Mouse (Mus musculus): ENCODE measurements at regions not wholly inside any gene's neighbourhood (a gene's known extent, or its start where the extent isn't known, plus 50 kb on each side); places are given as distances from the start of the nearest gene placed in this dataset.

DNA sequence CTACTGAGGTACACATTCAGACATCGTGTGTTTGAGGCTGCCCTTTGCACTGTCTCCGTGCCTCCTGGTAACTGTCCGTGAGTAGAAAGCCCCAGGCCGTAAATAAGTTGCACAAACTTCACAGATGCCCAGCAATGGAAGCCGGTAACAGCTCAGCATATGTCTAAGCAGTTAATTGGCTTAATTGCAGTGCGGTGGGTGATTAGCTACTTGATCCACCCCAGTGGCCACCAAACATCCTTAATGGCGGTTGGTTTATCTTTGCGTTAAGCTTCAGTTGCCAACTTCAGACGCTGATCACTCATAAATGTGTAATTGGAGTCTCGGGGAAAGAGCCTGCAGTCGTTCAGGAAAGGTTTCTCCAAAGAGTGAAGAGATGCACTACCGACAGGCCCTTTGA is 135.3 kb downstream of the Gm26897 start:
- 0 out of 2 replicates have a peak, but pooled peaks cover 3% of the 10 kb centered on the region for H3K4me1 ChIP-seq (replicated peaks)
- H3K4me3 ChIP-seq (replicated peaks): no peak overlapping the region
- H3K9me3 ChIP-seq: peaks cover 24% of the 10 kb centered on the region
- no peak overlapping the region for H3K9ac ChIP-seq (replicated peaks)
- no peak overlapping the region for H3K27ac ChIP-seq
- 81% methylated on average over 12 of the region's 12 CpGs for WGBS
- 0 out of 2 replicates have a peak, but pooled peaks cover 5% of the 10 kb centered on the region for H3K27me3 ChIP-seq
- no peak for ATAC-seq
- no peak overlapping the region for H3K4me2 ChIP-seq (replicated peaks)
- H3K36me3 ChIP-seq: no peaks in the 10 kb centered on the region

DNA sequence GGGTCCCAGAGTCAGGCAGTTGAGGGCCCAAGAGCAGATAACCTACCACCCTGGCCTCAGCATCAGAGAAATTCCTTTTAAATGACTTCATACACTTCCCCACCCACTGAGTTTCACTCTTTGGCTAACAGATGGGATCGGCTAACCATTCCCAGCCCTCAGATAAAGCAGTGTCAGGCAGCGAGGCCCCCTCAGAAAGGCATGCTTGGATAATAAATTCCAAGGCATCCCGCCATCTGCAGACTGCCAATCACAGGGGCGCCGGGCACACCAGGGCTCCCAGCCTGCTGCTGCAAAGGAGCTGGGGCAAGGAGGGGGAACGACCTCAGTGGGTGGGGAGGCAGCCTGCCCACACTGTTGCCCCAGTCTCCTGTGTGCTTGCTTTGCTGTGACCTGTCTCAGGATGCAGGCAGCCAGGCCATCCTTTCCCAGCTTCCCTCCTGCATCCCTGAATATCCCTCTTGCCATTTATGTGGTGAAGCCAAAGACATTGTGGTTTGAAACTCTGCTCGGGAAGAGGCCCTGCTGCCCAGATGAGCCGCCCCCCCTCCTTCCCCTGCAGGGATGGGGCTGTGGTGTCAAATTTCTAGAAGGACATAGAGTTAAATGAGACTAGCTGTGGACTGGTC is 143.6 kb downstream of the Gm26897 start:
- H3K27me3 ChIP-seq: no peaks in the 10 kb centered on the region
- no peaks in the 10 kb centered on the region for H3K36me3 ChIP-seq
- WGBS: 2% methylated on average over 8 of the region's 8 CpGs
- peaks cover 14% of the 10 kb centered on the region for H3K4me1 ChIP-seq (replicated peaks)
- peak; percentile 41; the same call in 1 of the 2 replicates for ATAC-seq
- H3K9ac ChIP-seq (replicated peaks): no peak overlapping the region
- peaks cover 8% of the 10 kb centered on the region; the same call in 1 of the 2 replicates for H3K9me3 ChIP-seq
- no peak overlapping the region for H3K4me3 ChIP-seq (replicated peaks)
- no peak overlapping the region for H3K27ac ChIP-seq
- no peak overlapping the region for H3K4me2 ChIP-seq (replicated peaks)

DNA sequence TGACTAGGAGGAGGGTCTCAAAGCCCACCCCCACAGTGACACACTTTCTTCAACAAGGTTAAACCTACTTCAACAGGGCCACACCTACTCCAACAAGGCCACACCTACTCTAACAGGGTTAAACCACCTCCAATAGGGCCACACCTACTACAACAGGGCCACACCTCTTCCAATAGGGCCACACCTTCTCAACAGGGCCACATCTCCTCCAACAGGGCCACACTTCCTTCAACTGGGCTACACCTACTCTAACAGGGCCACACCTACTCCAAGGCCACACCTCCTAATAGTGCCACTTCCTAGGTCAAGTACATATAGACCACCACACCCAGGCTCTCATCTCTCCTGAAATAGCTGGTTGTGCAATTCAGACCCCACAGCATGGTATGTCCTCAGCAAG is 145.3 kb downstream of the Gm26897 start:
- H3K4me1 ChIP-seq (replicated peaks): peaks cover 14% of the 10 kb centered on the region
- H3K9me3 ChIP-seq: no peaks in the 10 kb centered on the region
- no peaks in the 10 kb centered on the region for H3K27me3 ChIP-seq
- no peak overlapping the region for H3K27ac ChIP-seq
- no peak overlapping the region for H3K4me3 ChIP-seq (replicated peaks)
- H3K9ac ChIP-seq (replicated peaks): no peak overlapping the region
- H3K4me2 ChIP-seq (replicated peaks): no peak overlapping the region
- ATAC-seq: no peak
- H3K36me3 ChIP-seq: no peaks in the 10 kb centered on the region

DNA sequence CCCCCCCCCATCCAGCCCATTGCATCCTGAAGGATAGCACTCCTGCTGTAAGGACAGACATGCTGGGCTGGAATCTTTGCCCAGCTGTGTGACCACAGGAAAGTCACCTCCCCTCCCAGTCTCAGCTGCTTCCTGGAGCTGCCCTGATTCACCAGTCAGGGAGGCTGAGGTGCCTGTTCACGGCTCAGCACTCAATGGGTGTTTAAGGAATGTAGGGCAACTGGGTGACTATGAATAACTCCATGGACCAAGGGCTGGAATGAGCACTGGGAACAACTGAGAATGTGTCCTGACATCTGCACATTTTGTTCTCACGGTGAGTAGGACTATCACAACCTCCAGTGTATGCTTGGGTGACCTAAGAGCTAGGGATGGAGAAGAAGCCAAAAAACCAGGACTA is 146.5 kb downstream of the Gm26897 start:
- ATAC-seq: no peak

DNA sequence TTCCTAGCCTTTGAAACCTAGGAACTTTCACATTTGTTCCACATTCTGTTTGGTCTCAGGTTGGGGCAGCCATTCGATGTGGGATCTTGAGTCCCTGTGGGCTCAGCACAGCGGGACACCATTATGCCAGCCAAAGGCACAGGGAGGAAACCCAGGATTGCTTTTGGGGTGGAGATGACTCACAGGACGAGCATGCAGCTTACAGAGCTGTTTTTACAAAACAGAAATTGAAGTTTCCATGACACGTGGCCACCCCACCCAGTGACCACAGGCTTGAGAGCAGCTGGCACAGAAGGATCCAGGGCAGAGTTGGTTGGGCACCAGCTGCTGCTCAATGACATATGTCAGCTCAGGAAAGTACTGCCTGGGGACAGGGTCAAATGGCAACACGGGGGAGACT is 147.8 kb downstream of the Gm26897 start:
- Histone ChIP-seq H3K4me2 (replicated peaks) (no peak overlapping the region), H3K27me3 (peaks cover 5% of the 10 kb centered on the region; the same call in 1 of the 2 replicates), H3K27ac (no peak overlapping the region), H3K36me3 (no peaks in the 10 kb centered on the region), H3K9ac (replicated peaks) (no peak overlapping the region), H3K4me1 (replicated peaks) (peaks cover 20% of the 10 kb centered on the region), H3K4me3 (replicated peaks) (no peak overlapping the region), H3K9me3 (no peaks in the 10 kb centered on the region)
- 39% methylated on average over 5 of the region's 5 CpGs for WGBS
- ATAC-seq: no peak

More for the DNA sequence above, 146.5 kb downstream of the Gm26897 start:
- no peak overlapping the region for H3K27ac ChIP-seq
- peaks cover 14% of the 10 kb centered on the region for H3K4me1 ChIP-seq (replicated peaks)
- H3K4me2 ChIP-seq (replicated peaks): no peak overlapping the region
- WGBS: 74% methylated on average over 2 of the region's 2 CpGs
- no peaks in the 10 kb centered on the region for H3K9me3 ChIP-seq
- no peaks in the 10 kb centered on the region for H3K27me3 ChIP-seq
- H3K9ac ChIP-seq (replicated peaks): no peak overlapping the region
- no peak overlapping the region for H3K4me3 ChIP-seq (replicated peaks)
- H3K36me3 ChIP-seq: no peaks in the 10 kb centered on the region

DNA sequence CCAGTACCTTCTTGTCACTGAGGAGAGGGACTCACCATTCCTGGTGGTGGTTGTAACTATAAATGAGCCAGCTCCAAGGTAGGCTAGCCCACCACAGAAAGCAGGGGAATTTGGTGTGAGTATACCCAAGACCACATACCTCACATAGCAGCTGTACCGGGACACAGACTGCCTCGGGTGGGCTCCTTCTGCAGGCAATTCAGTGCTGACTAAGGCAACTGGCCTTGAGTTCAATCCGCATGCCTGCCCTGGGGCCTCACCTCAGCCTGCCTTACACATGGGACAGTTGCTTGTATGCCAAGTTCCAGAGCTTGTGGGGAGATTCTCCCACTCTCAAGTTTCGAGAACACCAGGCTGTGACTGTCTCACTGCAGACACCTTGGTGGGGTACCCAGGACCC is 153.6 kb downstream of the Gm26897 start:
- WGBS: 76% methylated on average over 4 of the region's 4 CpGs
- no peaks in the 10 kb centered on the region for H3K36me3 ChIP-seq
- ATAC-seq: no peak
- H3K4me2 ChIP-seq (replicated peaks): no peak overlapping the region
- peaks cover 13% of the 10 kb centered on the region for H3K27me3 ChIP-seq
- H3K9ac ChIP-seq (replicated peaks): no peak overlapping the region
- H3K9me3 ChIP-seq: no peaks in the 10 kb centered on the region
- no peak overlapping the region for H3K4me3 ChIP-seq (replicated peaks)
- H3K4me1 ChIP-seq (replicated peaks): peaks cover 19% of the 10 kb centered on the region
- no peak overlapping the region for H3K27ac ChIP-seq

DNA sequence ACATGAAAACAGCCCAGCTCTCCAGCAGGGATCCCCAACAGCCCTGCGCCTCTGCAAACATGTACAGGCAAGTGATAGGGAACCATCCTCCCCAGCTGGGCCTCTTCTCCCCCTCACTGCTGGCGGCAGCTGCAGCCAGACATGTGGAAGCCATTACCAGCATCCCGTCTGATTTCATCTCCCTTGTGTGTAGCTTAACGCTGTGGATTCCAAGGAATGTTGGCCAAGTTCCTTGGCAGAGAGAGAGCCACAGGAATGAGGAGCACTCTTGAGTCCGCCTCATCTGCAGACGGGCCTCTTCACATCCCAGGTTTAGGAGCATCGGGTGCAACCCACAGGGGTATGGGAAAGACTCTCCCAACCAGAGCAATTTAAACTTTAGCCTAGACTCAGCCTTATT is 157.1 kb downstream of the Gm26897 start:
- no peak overlapping the region for H3K4me3 ChIP-seq (replicated peaks)
- no peak overlapping the region for H3K27ac ChIP-seq
- H3K9me3 ChIP-seq: no peaks in the 10 kb centered on the region
- H3K4me2 ChIP-seq (replicated peaks): no peak overlapping the region
- H3K9ac ChIP-seq (replicated peaks): no peak overlapping the region
- H3K4me1 ChIP-seq (replicated peaks): peaks cover 38% of the 10 kb centered on the region
- H3K36me3 ChIP-seq: no peaks in the 10 kb centered on the region
- no peak for ATAC-seq
- peaks cover 11% of the 10 kb centered on the region for H3K27me3 ChIP-seq
- WGBS: 67% methylated on average over 7 of the region's 7 CpGs

DNA sequence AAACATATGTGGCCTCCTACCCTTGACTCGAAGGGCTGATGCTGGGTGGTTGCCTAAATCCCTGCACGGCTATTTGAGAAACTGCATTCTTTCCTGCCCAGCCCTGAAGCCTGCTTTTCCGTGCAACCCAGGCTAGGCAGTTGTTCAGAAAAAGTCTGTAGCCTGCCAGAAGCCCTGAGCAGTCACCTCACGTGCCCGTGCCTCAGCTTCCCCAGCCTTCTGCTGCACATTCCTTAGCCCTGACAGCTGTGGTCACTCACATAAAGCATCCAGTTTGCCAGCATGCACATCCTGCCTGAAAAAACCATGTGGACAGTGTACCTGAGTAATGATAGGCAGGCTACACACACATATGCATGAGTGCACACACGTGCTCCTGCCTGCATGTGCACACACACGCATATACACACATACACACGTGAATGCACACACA is 157.6 kb downstream of the Gm26897 start:
- Histone ChIP-seq H3K4me2 (replicated peaks) (no peak overlapping the region), H3K9me3 (no peaks in the 10 kb centered on the region), H3K9ac (replicated peaks) (no peak overlapping the region), H3K27ac (no peak overlapping the region), H3K4me1 (replicated peaks) (peaks cover 34% of the 10 kb centered on the region), H3K36me3 (no peaks in the 10 kb centered on the region), H3K27me3 (peaks cover 9% of the 10 kb centered on the region), H3K4me3 (replicated peaks) (no peak overlapping the region)
- no peak for ATAC-seq
- WGBS: 64% methylated on average over 8 of the region's 8 CpGs

DNA sequence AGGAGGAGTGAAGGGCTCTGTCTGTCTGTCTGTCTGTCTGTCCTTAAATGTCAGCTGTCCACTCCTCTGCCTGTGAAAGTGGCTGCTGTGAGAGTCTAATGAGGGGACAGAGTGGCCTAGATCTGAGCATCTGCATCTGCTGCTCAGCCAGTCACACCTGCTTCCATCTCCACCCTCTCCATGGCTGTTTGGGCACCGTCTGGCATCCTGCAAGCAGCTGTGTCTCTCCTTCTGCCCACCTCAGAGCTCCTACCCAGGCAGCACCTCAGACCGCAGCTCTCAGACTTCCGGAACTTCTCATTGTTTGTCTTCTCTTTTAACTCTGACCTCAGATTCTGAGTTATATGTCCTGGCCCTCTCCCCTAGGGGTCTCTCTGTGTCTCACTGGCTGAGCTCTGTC is 159.2 kb downstream of the Gm26897 start:
- Histone ChIP-seq H3K27me3 (no peaks in the 10 kb centered on the region; the same call in 1 of the 2 replicates), H3K9me3 (no peaks in the 10 kb centered on the region), H3K4me1 (replicated peaks) (peaks cover 41% of the 10 kb centered on the region), H3K4me3 (replicated peaks) (no peak overlapping the region), H3K36me3 (no peaks in the 10 kb centered on the region), H3K27ac (0 out of 2 replicates have a peak overlapping the region, but pooled peaks have one; percentile 2), H3K4me2 (replicated peaks) (no peak overlapping the region), H3K9ac (replicated peaks) (no peak overlapping the region)
- ATAC-seq: no peak
- WGBS: 66% methylated on average over 3 of the region's 3 CpGs

DNA sequence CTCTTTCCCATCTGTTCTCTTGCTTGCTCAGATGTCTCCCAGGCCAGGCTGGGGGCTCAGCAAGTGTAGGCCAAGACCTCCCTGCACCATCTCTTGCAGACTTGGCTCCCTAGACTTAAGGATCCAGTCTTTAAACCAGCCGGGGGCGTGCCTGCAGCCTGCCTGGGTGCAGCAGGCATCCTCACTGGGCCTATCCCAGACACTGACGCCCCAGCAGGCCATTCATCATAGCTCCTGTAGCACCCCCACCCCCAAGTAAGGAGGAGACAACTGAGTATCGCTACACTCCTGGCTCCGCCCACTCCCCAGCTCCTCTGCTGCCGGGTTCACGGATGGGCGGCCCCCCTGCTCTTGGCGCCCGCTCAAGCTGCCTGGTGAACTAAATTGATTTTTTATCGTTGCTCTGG is 160.2 kb downstream of the Gm26897 start:
- Histone ChIP-seq H3K4me1 (replicated peaks) (peaks cover 50% of the 10 kb centered on the region), H3K27ac (peak overlapping the region; percentile 81), H3K4me3 (replicated peaks) (peak overlapping the region; percentile 17), H3K9me3 (no peaks in the 10 kb centered on the region), H3K4me2 (replicated peaks) (peak overlapping the region; percentile 46), H3K36me3 (no peaks in the 10 kb centered on the region), H3K27me3 (no peaks in the 10 kb centered on the region; the same call in 1 of the 2 replicates), H3K9ac (replicated peaks) (peak overlapping the region; percentile 56)
- peak; percentile 88 for ATAC-seq
- 1% methylated on average over 11 of the region's 11 CpGs for WGBS

DNA sequence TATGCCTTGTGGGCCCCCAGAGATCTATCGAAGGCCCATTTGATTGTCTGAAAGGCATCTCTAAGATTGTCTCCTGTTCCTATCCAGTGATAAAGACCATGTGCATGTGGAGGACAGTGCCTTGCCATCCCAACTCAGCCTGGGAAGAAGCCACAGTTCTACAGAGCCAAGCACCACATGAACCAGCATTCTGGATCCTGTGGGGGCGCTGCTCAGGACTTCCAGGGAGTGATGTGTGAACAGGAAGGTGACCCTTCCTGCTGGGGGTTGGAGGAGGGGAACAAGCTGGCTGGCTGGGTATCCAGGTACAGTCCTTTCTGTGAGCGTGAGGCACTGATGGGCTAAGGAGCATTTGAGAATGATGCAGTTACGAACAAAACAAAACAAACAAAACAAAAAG is 163.8 kb downstream of the Gm26897 start:
- Histone ChIP-seq H3K4me3 (replicated peaks) (no peak overlapping the region), H3K4me1 (replicated peaks) (peaks cover 64% of the 10 kb centered on the region), H3K27ac (no peak overlapping the region)

DNA sequence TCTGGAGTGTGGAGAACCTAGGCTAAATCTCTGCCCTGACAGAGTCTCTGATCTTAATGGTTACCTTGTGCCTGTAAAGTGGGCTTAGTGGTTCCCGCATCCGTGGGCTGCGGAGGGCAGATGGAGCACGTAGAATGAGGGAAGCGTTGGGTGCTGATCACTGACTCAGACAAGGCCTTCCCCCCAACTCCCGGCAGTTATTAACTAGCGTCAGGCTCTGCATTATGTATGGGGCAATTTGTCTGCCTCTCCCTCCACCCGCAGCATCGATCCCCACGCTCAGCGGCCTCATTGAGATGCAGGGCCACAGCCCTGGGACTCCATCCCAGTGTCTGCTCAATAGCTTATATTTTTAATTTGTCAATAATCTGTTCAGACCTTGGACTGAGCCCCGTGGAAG is 164.8 kb downstream of the Gm26897 start:
- ATAC-seq: peak; percentile 38; the same call in 1 of the 2 replicates
- Histone ChIP-seq H3K9ac (replicated peaks) (no peak overlapping the region), H3K4me2 (replicated peaks) (0 out of 2 replicates have a peak overlapping the region, but pooled peaks have one; percentile 4), H3K9me3 (no peaks in the 10 kb centered on the region), H3K27ac (peak overlapping the region; percentile 73), H3K4me1 (replicated peaks) (peaks cover 57% of the 10 kb centered on the region), H3K36me3 (no peaks in the 10 kb centered on the region), H3K27me3 (peaks cover 18% of the 10 kb centered on the region; the same call in 1 of the 2 replicates), H3K4me3 (replicated peaks) (no peak overlapping the region)
- 28% methylated on average over 12 of the region's 12 CpGs for WGBS

More for the DNA sequence above, 163.8 kb downstream of the Gm26897 start:
- ATAC-seq: no peak
- no peaks in the 10 kb centered on the region for H3K9me3 ChIP-seq
- H3K4me2 ChIP-seq (replicated peaks): no peak overlapping the region
- WGBS: 58% methylated on average over 4 of the region's 4 CpGs
- peaks cover 13% of the 10 kb centered on the region; the same call in 1 of the 2 replicates for H3K27me3 ChIP-seq
- no peak overlapping the region for H3K9ac ChIP-seq (replicated peaks)
- no peaks in the 10 kb centered on the region for H3K36me3 ChIP-seq

DNA sequence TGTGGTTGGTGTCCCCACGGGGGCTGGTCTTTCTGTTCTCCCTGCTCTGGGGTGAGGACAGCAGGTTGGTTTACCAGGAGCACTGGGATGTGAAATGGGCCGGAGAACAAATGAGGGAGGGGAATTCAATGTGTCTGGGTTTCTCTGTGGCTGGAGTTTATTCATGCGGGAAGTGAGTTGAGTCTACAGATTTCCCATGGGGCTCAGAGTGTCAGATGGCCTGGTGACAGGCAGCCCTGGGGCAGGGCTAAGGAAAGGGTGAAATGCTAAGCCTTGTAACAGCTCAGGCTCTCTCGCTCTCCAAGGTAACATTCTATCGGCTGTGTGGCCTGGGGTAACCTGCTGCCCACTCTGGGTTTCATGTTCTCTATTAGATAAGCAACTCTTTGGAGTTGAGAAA is 167.5 kb downstream of the Gm26897 start:
- 40% methylated on average over 5 of the region's 5 CpGs for WGBS
- Histone ChIP-seq H3K4me3 (replicated peaks) (no peak overlapping the region), H3K4me2 (replicated peaks) (no peak overlapping the region), H3K27ac (peak overlapping the region; percentile 1; the same call in 1 of the 2 replicates), H3K4me1 (replicated peaks) (peaks cover 43% of the 10 kb centered on the region), H3K27me3 (peaks cover 18% of the 10 kb centered on the region; the same call in 1 of the 2 replicates), H3K9me3 (no peaks in the 10 kb centered on the region), H3K9ac (replicated peaks) (no peak overlapping the region), H3K36me3 (no peaks in the 10 kb centered on the region)
- no peak for ATAC-seq
